Mouse (Mus musculus) MEL (cell line): ENCODE results near the gene Piezo1.

Experiments used
- BHLHE40 ChIP-seq: IDR thresholded peaks from 2 replicates; pipeline ENCODE4 v1.6.1; 2012; ENCODE audit warnings: low read depth, mild to moderate bottlenecking, inconsistent platforms, low read length, improper control_type of control experiment, borderline replicate concordance
- CTCF ChIP-seq, 3 experiments: IDR thresholded peaks in 2 of 3; conservative IDR thresholded peaks in 1 of 3; 2 replicates each; pipeline ENCODE4 v1.5.1; 2011 to 2012; ENCODE audit warnings: low read length in 3 of 3, low read depth in 2 of 3, mild to moderate bottlenecking in 2 of 3, improper control_type of control experiment in 1 of 3, inconsistent platforms in 1 of 3, mixed read lengths in 1 of 3, moderate library complexity in 1 of 3; ENCODE audit not compliant: control insufficient read depth in 1 of 3, insufficient read depth in 1 of 3, poor library complexity in 1 of 3, severe bottlenecking in 1 of 3
- GABPA ChIP-seq: IDR thresholded peaks from 2 replicates; pipeline ENCODE4 v1.6.1; 2012; ENCODE audit warnings: low read depth, mild to moderate bottlenecking, inconsistent platforms, low read length, improper control_type of control experiment, moderate library complexity
- MAX ChIP-seq: IDR thresholded peaks from 2 replicates; pipeline ENCODE4 v1.6.1; 2011; ENCODE audit warnings: low read length, improper control_type of control experiment
- MYB ChIP-seq: IDR thresholded peaks from 2 replicates; pipeline ENCODE4 v1.6.1; 2011; ENCODE audit warnings: mild to moderate bottlenecking, low read depth, low read length, improper control_type of control experiment
- POLR2A ChIP-seq, 2 experiments: IDR thresholded peaks; 2 replicates each; pipeline ENCODE4 v1.6.1; 2011 to 2012; ENCODE audit warnings: low read length in 2 of 2, mild to moderate bottlenecking in 2 of 2, control low read depth in 1 of 2, improper control_type of control experiment in 1 of 2, low read depth in 1 of 2, moderate library complexity in 1 of 2; ENCODE audit not compliant: control insufficient read depth in 1 of 2, insufficient read depth in 1 of 2, poor library complexity in 1 of 2
- POLR2AphosphoS5 ChIP-seq: IDR thresholded peaks from 2 replicates; pipeline ENCODE4 v1.6.1; 2012; ENCODE audit warnings: low read depth, borderline replicate concordance, mild to moderate bottlenecking, inconsistent platforms, low read length, moderate library complexity, mixed read lengths
- USF1 ChIP-seq: IDR thresholded peaks from 2 replicates; pipeline ENCODE4 v1.6.1; 2014; ENCODE audit warnings: low read depth, mild to moderate bottlenecking, inconsistent platforms, low read length, improper control_type of control experiment, moderate library complexity

DNA sequence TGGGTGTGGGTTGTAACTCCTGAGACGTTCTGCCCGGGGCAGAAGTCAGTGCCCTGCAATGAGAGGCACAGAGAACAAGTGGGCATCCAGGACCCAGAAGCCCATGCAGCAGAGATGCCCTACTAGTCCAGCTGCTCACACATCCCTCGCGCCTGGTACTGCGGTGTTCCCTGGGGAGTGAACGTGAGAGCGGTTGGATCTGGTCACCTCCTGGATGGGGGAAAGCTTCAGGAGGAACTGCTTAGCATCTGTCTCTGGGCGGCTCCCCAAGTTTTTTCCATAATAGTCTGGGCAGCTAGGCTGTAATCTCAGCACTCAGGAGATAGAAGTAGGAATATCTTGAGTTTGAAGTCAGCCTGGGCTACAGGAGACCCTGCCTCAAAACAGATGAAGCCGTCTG, 33.9 kb upstream of the Piezo1 start:
- TF ChIP-seq GABPA (no peak), MAX (no peak), POLR2AphosphoS5 (no peak), POLR2A (IDR thresholded peaks at IDR 0.05; ENCODE audit: control insufficient read depth in 1 of 2, insufficient read depth in 1 of 2, low read depth in 1 of 2, low read length in 2 of 2, poor library complexity in 1 of 2) (no peak), CTCF (IDR thresholded peaks at IDR 0.05 in 2 of 3, conservative IDR thresholded peaks at IDR 0.05 in 1 of 3; ENCODE audit: control insufficient read depth in 1 of 3, insufficient read depth in 1 of 3, low read depth in 2 of 3, low read length in 3 of 3, poor library complexity in 1 of 3, severe bottlenecking in 1 of 3) (no peak), MYB (no peak), BHLHE40 (no peak), USF1 (no peak)
